Mouse (Mus musculus): ENCODE results near the gene Gm49322.
A peak's percentile ranks its signal among the peaks of the same experiment; 100 is the strongest.

Gene Gm49322

GRCm38 (mm10) chr10:80655406-80656129 is 49.7 kb downstream of the Gm49322 start:
- no peak for DNase-seq (ENCODE audit: low read depth)

GRCm38 (mm10) chr10:80656130-80656862 is 50.5 kb downstream of the Gm49322 start:
- DNase-seq (ENCODE audit: low read depth): peak; percentile 97

- no peak for DNase-seq (ENCODE audit: low read depth)
Observed at GRCm38 (mm10) chr10:80656863-80657623, 51.2 kb downstream of the Gm49322 start, which contains the start of gene Btbd2. TSS of gene Btbd2 (minus strand) at chr10:80657071.

GRCm38 (mm10) chr10:80658194-80658840 is 52.5 kb downstream of the Gm49322 start:
- no peak for DNase-seq (ENCODE audit: low read depth)

GRCm38 (mm10) chr10:80658841-80659202 is 53.0 kb downstream of the Gm49322 start:
- no peak for DNase-seq (ENCODE audit: low read depth)

GRCm38 (mm10) chr10:80659213-80659612 is 53.4 kb downstream of the Gm49322 start:
- no peak for DNase-seq (ENCODE audit: low read depth)

- DNase-seq (ENCODE audit: low read depth): no peak
Observed at GRCm38 (mm10) chr10:80661149-80661548, 55.3 kb downstream of the Gm49322 start.

- no peak for DNase-seq (ENCODE audit: low read depth)
Observed at GRCm38 (mm10) chr10:80663485-80664196, 57.8 kb downstream of the Gm49322 start.

GRCm38 (mm10) chr10:80664197-80665015 is 58.6 kb downstream of the Gm49322 start:
- no peak for DNase-seq (ENCODE audit: low read depth)

- no peak for DNase-seq (ENCODE audit: low read depth)
Observed at GRCm38 (mm10) chr10:80665016-80665380, 59.2 kb downstream of the Gm49322 start.

Measured in fibroblast of lung, adult 2 months (primary cell).